Mouse (Mus musculus): Measurements from ENCODE around the gene Ranbp9. TPM values are rescaled to one million over a fixed set of nuclear protein-coding genes. Genes with fewer than 3 reads are reported as not detected.

Gene Ranbp9
- total and polyA plus RNA-seq, 3 experiments = 17.1 to 25.9 TPM; not detected in 1

DNA sequence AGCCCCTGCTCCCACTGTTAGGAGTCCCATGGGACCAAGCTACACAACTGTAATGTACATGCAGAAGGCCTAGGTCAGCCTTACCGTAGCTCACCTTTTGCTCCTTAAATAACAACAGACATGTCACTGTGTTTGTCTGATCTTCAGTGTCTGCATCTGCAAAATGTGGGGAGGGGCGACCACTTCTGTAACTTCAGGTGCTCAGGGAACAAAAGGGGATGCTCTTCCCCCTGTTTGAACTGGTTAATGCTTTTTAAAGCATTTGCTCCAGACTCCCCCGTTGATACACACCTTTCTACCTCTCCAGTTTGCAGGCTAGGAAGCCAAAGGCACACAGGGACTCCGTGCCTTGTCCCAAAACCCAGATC lies 19.4 kb upstream of the Ranbp9 start:
- no peak overlapping the region for H3K4me3 ChIP-seq (ENCODE audit: control insufficient read depth in 1 of 2, insufficient read depth in 1 of 2, low read depth in 2 of 2, low read length in 2 of 2)
- no peak overlapping the region for H3K27ac ChIP-seq (ENCODE audit: control insufficient read depth, low read depth, low read length)
- no peak overlapping the region for H3K9ac ChIP-seq (ENCODE audit: control insufficient read depth, low read depth, low read length, poor library complexity, severe bottlenecking)
- no peak for DNase-seq (ENCODE audit: low read depth, low spot score)
- no peaks in the 10 kb centered on the region for H3K4me1 ChIP-seq (ENCODE audit: control insufficient read depth in 1 of 2, insufficient read depth in 2 of 2, low read length in 2 of 2)
- H3K79me2 ChIP-seq (ENCODE audit: control insufficient read depth, insufficient read depth, low read length, poor library complexity) = no peaks in the 10 kb centered on the region
- H3K9me3 ChIP-seq (replicated peaks; ENCODE audit: insufficient read depth, low read length) = no peaks in the 10 kb centered on the region
- no peaks in the 10 kb centered on the region for H3K27me3 ChIP-seq (ENCODE audit: control insufficient read depth in 1 of 2, insufficient read depth in 2 of 2, low read length in 2 of 2)
- H3K36me3 ChIP-seq (ENCODE audit: control insufficient read depth in 1 of 2, insufficient read depth in 2 of 2, low read length in 2 of 2) = no peaks in the 10 kb centered on the region
- TF ChIP-seq TBP (IDR thresholded peaks at IDR 0.05; ENCODE audit: low read depth, low read length) (no peak), POLR2AphosphoS5 (IDR thresholded peaks at IDR 0.05; ENCODE audit: borderline replicate concordance, low read depth, low read length) (no peak), MYC (IDR thresholded peaks at IDR 0.05; ENCODE audit: low read depth, low read length) (no peak), ETS1 (IDR thresholded peaks at IDR 0.05; ENCODE audit: low read depth, low read length) (no peak), MAX (IDR thresholded peaks at IDR 0.05; ENCODE audit: low read length) (no peak), MXI1 (IDR thresholded peaks at IDR 0.05; ENCODE audit: low read depth, low read length) (no peak), SMC3 (IDR thresholded peaks at IDR 0.05; ENCODE audit: low read depth, low read length) (no peak), NELFE (IDR thresholded peaks at IDR 0.05; ENCODE audit: low read depth, low read length) (no peak), ZMIZ1 (IDR thresholded peaks at IDR 0.05; ENCODE audit: low read depth, low read length) (no peak), MEF2A (IDR thresholded peaks at IDR 0.05; ENCODE audit: extremely low read depth, insufficient replicate concordance, low read depth, low read length, poor library complexity, severe bottlenecking) (no peak), TAL1 (IDR thresholded peaks at IDR 0.05; ENCODE audit: low read length) (no peak), ZC3H11A (IDR thresholded peaks at IDR 0.05; ENCODE audit: low read depth, low read length) (no peak), MAZ (IDR thresholded peaks at IDR 0.05; ENCODE audit: low read depth, low read length) (no peak), HCFC1 (IDR thresholded peaks at IDR 0.05; ENCODE audit: low read depth, low read length) (no peak), UBTF (IDR thresholded peaks at IDR 0.05; ENCODE audit: borderline replicate concordance, insufficient read depth, low read depth, low read length) (no peak), MYB (IDR thresholded peaks at IDR 0.05; ENCODE audit: low read depth, low read length) (no peak)

DNA sequence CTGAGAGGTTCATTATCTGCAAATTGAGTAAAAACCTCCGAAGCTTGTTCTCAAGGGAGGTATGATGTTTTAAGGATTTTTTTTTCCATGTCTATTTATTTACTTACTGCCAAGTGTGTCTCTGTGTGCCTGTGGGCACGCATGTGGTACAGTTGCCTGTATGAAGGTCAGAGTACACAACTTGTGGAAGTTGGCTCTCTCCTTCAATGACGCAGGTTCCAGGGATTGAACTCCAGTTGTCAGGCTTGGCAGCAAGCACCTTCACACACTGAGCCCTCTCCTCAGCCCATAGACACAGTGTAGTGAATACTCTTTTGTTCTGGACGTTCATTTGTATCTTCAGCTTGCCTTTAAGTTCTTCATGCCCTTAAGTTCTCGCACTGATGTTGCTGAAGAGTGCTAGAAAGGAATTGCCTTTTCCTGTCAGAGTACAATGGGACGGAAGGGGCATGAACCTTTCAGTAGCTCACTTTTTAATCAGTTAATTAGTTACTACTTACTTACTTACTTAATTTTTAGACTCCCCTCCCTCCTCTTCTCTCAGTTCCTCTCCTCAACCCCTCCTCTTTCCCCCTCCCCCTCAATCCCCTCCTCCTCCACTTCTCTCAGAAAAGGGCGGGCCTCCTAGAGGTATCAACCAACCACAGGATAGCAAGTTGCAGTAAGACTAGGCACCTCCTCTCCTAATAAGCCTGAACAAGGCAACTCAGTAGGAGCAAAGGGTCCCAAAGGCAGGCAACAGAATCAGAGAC lies 18.8 kb upstream of the Ranbp9 start:
- Histone ChIP-seq H3K4me3 (ENCODE audit: control insufficient read depth in 1 of 2, insufficient read depth in 1 of 2, low read depth in 2 of 2, low read length in 2 of 2) (no peak overlapping the region), H3K9ac (ENCODE audit: control insufficient read depth, low read depth, low read length, poor library complexity, severe bottlenecking) (no peak overlapping the region), H3K36me3 (ENCODE audit: control insufficient read depth in 1 of 2, insufficient read depth in 2 of 2, low read length in 2 of 2) (no peaks in the 10 kb centered on the region), H3K4me1 (ENCODE audit: control insufficient read depth in 1 of 2, insufficient read depth in 2 of 2, low read length in 2 of 2) (no peaks in the 10 kb centered on the region), H3K27ac (ENCODE audit: control insufficient read depth, low read depth, low read length) (no peak overlapping the region), H3K79me2 (ENCODE audit: control insufficient read depth, insufficient read depth, low read length, poor library complexity) (no peaks in the 10 kb centered on the region), H3K9me3 (replicated peaks; ENCODE audit: insufficient read depth, low read length) (no peaks in the 10 kb centered on the region), H3K27me3 (ENCODE audit: control insufficient read depth in 1 of 2, insufficient read depth in 2 of 2, low read length in 2 of 2) (no peaks in the 10 kb centered on the region)
- DNase-seq (ENCODE audit: low read depth, low spot score) = no peak
- no peak for TF ChIP-seq ETS1 (IDR thresholded peaks at IDR 0.05; ENCODE audit: low read depth, low read length)
- TF ChIP-seq MXI1 (IDR thresholded peaks at IDR 0.05; ENCODE audit: low read depth, low read length) = no peak
- TF ChIP-seq ZMIZ1 (IDR thresholded peaks at IDR 0.05; ENCODE audit: low read depth, low read length) = no peak
- TF ChIP-seq POLR2A (IDR thresholded peaks at IDR 0.05; ENCODE audit: control insufficient read depth in 1 of 2, insufficient read depth in 1 of 2, low read depth in 1 of 2, low read length in 2 of 2, poor library complexity in 1 of 2) = no peak
- no peak for TF ChIP-seq TBP (IDR thresholded peaks at IDR 0.05; ENCODE audit: low read depth, low read length)
- no peak for TF ChIP-seq CHD1 (IDR thresholded peaks at IDR 0.05; ENCODE audit: low read depth, low read length)
- TF ChIP-seq TCF12 (IDR thresholded peaks at IDR 0.05; ENCODE audit: low read depth, low read length) = no peak
- TF ChIP-seq CHD2 (IDR thresholded peaks at IDR 0.05; ENCODE audit: low read length) = no peak
- TF ChIP-seq USF1 (IDR thresholded peaks at IDR 0.05; ENCODE audit: low read depth, low read length) = no peak
- no peak for TF ChIP-seq GATA1 (IDR thresholded peaks at IDR 0.05; ENCODE audit: low read depth, low read length)
- no peak for TF ChIP-seq ZKSCAN1 (IDR thresholded peaks at IDR 0.05; ENCODE audit: low read depth, low read length)
- TF ChIP-seq UBTF (IDR thresholded peaks at IDR 0.05; ENCODE audit: borderline replicate concordance, insufficient read depth, low read depth, low read length) = no peak
- TF ChIP-seq SMC3 (IDR thresholded peaks at IDR 0.05; ENCODE audit: low read depth, low read length) = no peak
- no peak for TF ChIP-seq RCOR1 (IDR thresholded peaks at IDR 0.05; ENCODE audit: low read depth, low read length)
- no peak for TF ChIP-seq BHLHE40 (IDR thresholded peaks at IDR 0.05; ENCODE audit: borderline replicate concordance, low read depth, low read length)
- TF ChIP-seq EP300 (IDR thresholded peaks at IDR 0.05; ENCODE audit: low read depth in 1 of 2, low read length in 2 of 2) = no peak
- no peak for TF ChIP-seq KAT2A (conservative IDR thresholded peaks at IDR 0.05; ENCODE audit: low read depth, low read length)
- TF ChIP-seq USF2 (IDR thresholded peaks at IDR 0.05; ENCODE audit: borderline replicate concordance in 1 of 2, insufficient read depth in 1 of 2, low read depth in 1 of 2, low read length in 2 of 2) = no peak
